Mouse (Mus musculus) lung, postnatal 0 days (tissue): ENCODE data around the gene Fbxo10.

Experiments used
- CTCF ChIP-seq: IDR thresholded peaks from 2 replicates; pipeline ENCODE4 v1.5.1; 2016; ENCODE audit warnings: antibody characterized with exemption, mild to moderate bottlenecking
- EP300 ChIP-seq: IDR thresholded peaks from 2 replicates; pipeline ENCODE4 v1.6.1; 2016; ENCODE audit warnings: antibody characterized with exemption, mild to moderate bottlenecking, control low read depth

DNA sequence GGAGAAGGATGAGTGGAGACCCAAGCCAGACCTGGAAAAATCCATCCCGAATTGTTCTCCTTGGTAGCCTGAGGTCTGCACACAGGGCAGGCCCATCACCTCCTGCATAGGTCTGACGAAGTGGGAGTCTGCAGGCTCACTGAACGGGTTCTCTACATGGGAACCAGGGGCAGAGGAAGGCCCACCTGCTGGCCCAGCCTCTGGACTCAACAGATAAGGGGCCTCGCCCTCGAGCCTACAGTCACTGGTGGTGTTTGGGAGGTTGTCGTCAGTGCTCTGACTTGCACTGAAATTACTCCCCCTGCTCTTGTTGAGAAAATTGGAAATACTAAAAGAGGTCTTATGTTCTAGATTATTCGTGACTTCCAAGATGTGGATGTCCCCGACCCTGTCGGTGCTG, 90.6 kb downstream of the Fbxo10 start:
- TF ChIP-seq EP300, result no peak
- no peak for TF ChIP-seq CTCF
